Mouse (Mus musculus) neural tube, embryonic 14.5 days (tissue): ENCODE measurements around the gene Rnasek. TPM values are rescaled to one million over a fixed set of nuclear protein-coding genes. Genes with fewer than 3 reads are reported as not detected.

Source experiments
- ATAC-seq: fragments of 200-750 bp; cut with Nextera tagmentation; 2 replicates; pipeline ENCODE4 v1.8.0; 2017; ENCODE audit warnings: low read depth, mild to moderate bottlenecking, moderate TSS enrichment, moderate library complexity
- H3K27ac ChIP-seq: fragments of 300-500 bp; sonication (generic); 2 replicates; pipeline ENCODE4 v1.5.1; 2014; ENCODE audit warnings: low read depth, mild to moderate bottlenecking, control low read depth, low read length, moderate library complexity, mixed read lengths
- H3K27me3 ChIP-seq: fragments of 300-500 bp; sonication (generic); 2 replicates; pipeline ENCODE4 v1.6.1; 2014; ENCODE audit warnings: low read length; ENCODE audit not compliant: control insufficient read depth, insufficient read depth
- H3K36me3 ChIP-seq: fragments of 300-500 bp; sonication (generic); 2 replicates; pipeline ENCODE4 v1.6.1; 2014; ENCODE audit warnings: low read length, mixed read lengths; ENCODE audit not compliant: control insufficient read depth, insufficient read depth
- H3K4me1 ChIP-seq: fragments of 300-500 bp; sonication (generic); 2 replicates; pipeline ENCODE4 v1.6.1; 2014; ENCODE audit warnings: low read length; ENCODE audit not compliant: control insufficient read depth, insufficient read depth
- H3K4me2 ChIP-seq: fragments of 300-500 bp; sonication (generic); 2 replicates; pipeline ENCODE4 v1.6.1; 2014; ENCODE audit warnings: mild to moderate bottlenecking, low read depth, low read length, control low read depth
- H3K4me3 ChIP-seq: fragments of 300-500 bp; sonication (generic); 2 replicates; pipeline ENCODE4 v1.5.1; 2014; ENCODE audit warnings: low read depth, low read length, control low read depth, mixed read lengths
- H3K9ac ChIP-seq: fragments of 300-500 bp; sonication (generic); replicated peaks from 2 replicates; pipeline ENCODE4 v1.6.1; 2014; ENCODE audit warnings: low read depth, mild to moderate bottlenecking, control low read depth, low read length, mixed read lengths
- H3K9me3 ChIP-seq: fragments of 300-500 bp; sonication (generic); 2 replicates; pipeline ENCODE4 v1.6.1; 2016; ENCODE audit warnings: low read length; ENCODE audit not compliant: control insufficient read depth
- WGBS: fragments of 180-500 bp; shearing (Covaris S2); extraction: QIAGEN DNeasy Blood & Tissue Kit; methylation state at CpG from one replicate; pipeline ENCODE4 v1.1.7; 2014; 5-methylcytosine and 5-hydroxymethylcytosine counted together
- polyA plus RNA-seq: library from polyadenylated mRNA; unstranded; fragments of >200 nt; fragmentation: Nextera tagmentation; extraction: Ambion mirVana; gene quantifications from 2 replicates; pipeline ENCODE4 v1.2.1, GENCODE M21; 2014

The Rnasek gene
- polyA plus RNA-seq, 1 experiment from 2014 or later = 413 TPM

DNA sequence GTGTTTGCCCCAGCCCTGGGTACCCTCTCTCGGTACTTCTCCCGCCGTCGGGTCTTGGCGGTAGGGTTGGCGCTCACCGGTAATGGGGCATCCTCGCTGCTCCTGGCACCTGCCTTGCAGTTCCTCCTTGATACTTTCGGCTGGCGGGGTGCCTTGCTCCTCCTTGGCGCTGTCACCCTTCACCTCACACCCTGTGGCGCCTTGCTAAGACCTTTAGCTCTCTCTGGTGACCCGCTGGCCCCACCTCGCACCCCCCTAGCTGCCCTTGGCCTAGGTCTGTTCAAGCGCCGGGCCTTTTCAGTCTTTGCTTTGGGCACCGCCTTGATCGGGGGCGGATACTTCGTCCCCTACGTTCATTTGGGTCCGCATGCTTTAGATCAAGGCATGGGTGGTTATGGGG lies 24.3 kb downstream of the Rnasek start:
- Histone ChIP-seq H3K9ac (no peak overlapping the region), H3K27ac (no peak overlapping the region), H3K4me1 (peaks cover 29% of the 10 kb centered on the region), H3K27me3 (peaks cover 34% of the 10 kb centered on the region), H3K36me3 (no peaks in the 10 kb centered on the region), H3K4me3 (no peak overlapping the region), H3K9me3 (no peaks in the 10 kb centered on the region), H3K4me2 (no peak overlapping the region)
- WGBS = 11% methylated on average over 22 of the region's 22 CpGs
- no peak for ATAC-seq

- H3K9ac ChIP-seq = no peak overlapping the region
- no peak for ATAC-seq
Observed at GRCm38 (mm10) chr11:70214856-70215209, 24.8 kb downstream of the Rnasek start.

DNA sequence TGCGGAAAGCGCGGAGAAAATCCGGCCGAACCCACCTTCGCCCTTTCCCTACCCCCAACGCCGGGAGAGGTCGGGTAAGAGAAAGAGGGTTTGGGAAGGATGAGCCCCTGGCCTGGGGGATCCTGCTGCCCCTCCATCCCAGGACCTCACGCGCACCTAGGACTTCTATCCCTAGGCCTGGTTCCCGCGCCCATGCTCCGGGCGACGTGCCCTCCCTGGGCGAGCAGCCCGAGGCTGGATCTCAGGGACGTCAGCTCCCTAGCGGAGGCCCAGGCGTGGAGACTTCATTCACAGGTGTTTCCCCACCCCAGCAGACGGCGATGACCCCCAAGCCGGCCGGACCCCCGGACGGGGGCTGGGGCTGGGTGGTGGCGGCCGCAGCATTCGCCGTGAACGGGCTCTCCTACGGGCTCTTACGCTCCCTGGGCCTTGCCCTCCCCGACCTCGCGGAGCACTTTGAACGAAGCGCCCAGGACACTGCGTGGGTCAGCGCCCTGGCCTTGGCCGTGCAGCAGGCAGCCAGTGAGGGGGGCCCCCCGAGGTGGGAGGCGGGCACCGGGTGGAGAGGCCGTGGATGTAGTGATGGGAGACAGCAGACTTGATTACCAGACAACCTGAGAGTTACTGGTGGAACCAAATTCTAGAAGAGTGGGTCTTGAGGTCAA lies 25.3 kb downstream of the Rnasek start:
- Histone ChIP-seq H3K4me2 (peak overlapping the region; percentile 63), H3K36me3 (no peaks in the 10 kb centered on the region), H3K27ac (no peak overlapping the region), H3K9me3 (no peaks in the 10 kb centered on the region), H3K4me3 (peak overlapping the region; percentile 32), H3K27me3 (peaks cover 34% of the 10 kb centered on the region), H3K4me1 (peaks cover 23% of the 10 kb centered on the region), H3K9ac (peak overlapping the region; percentile 41)
- ATAC-seq = peak; percentile 68
- WGBS = under 1% methylated on average over 44 of the region's 46 CpGs

More at GRCm38 (mm10) chr11:70214856-70215209, 24.8 kb downstream of the Rnasek start:
- Histone ChIP-seq H3K9me3 (no peaks in the 10 kb centered on the region), H3K27me3 (peaks cover 34% of the 10 kb centered on the region), H3K4me2 (peak overlapping the region; percentile 63; the same call in 1 of the 2 replicates), H3K4me1 (peaks cover 26% of the 10 kb centered on the region), H3K36me3 (no peaks in the 10 kb centered on the region), H3K4me3 (peak overlapping the region; percentile 32; the same call in 1 of the 2 replicates), H3K27ac (no peak overlapping the region)
- WGBS = 4% methylated on average over 18 of the region's 18 CpGs

DNA sequence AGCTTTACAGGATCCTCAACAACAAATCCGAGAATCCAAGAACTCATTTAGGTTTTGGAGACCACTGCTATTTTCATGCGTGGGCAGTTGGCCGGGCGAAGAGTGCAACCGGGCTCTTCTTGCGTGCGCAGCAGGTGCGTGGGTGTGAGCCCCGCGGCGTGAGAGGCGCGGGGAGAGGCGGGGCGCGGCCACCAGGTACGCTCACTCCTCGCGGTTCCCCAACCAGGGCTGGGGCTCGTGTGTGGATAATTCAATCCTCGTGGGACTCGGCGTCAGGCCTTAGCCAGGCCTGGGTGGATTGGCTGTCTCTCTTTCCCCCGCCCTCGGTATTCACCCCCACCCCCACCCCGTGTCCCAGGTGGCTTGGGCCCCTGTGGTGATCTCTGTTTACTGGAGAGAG lies 25.9 kb downstream of the Rnasek start:
- H3K27ac ChIP-seq = no peak overlapping the region
- H3K4me1 ChIP-seq = peaks cover 17% of the 10 kb centered on the region
- peak overlapping the region; percentile 63 for H3K4me2 ChIP-seq
- 6% methylated on average over 26 of the region's 26 CpGs for WGBS
- peak; percentile 55; the same call in 1 of the 2 replicates for ATAC-seq
- peak overlapping the region; percentile 32 for H3K4me3 ChIP-seq
- H3K27me3 ChIP-seq = peaks cover 34% of the 10 kb centered on the region
- H3K9me3 ChIP-seq = no peaks in the 10 kb centered on the region
- H3K36me3 ChIP-seq = no peaks in the 10 kb centered on the region
- peak overlapping the region; percentile 41 for H3K9ac ChIP-seq

DNA sequence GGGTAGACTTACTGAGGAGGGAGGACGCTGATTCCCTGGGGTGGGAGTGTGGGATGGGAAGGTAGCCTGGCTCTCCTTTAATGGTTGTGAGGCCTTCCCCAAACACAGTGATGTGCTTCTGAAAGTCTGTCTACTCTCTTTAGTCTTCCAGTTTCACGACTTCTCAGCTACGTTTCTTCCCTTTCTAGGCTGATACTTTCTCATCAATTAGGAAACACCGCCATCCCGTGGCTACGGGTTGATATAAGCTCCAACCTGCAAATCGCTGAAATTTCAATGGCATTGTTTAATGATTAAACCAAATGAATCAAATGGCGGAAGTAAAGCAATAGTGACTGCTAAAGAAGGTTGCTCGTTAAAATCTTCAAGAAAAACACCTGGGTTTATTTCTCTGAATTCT lies 26.7 kb downstream of the Rnasek start:
- Histone ChIP-seq H3K27ac (no peak overlapping the region), H3K9ac (no peak overlapping the region), H3K9me3 (no peaks in the 10 kb centered on the region), H3K4me2 (no peak overlapping the region), H3K4me1 (peaks cover 12% of the 10 kb centered on the region), H3K4me3 (no peak overlapping the region), H3K36me3 (no peaks in the 10 kb centered on the region), H3K27me3 (peaks cover 34% of the 10 kb centered on the region)
- no peak for ATAC-seq
- 12% methylated on average over 9 of the region's 9 CpGs for WGBS

- 64% methylated on average over 6 of the region's 6 CpGs for WGBS
- Histone ChIP-seq H3K27ac (no peak within 1 kb of the TSS), H3K9me3 (no peaks in the 10 kb centered on the region), H3K4me2 (peak within 1 kb of the TSS; percentile 63), H3K36me3 (no peaks in the 10 kb centered on the region), H3K4me3 (peak within 1 kb of the TSS; percentile 32), H3K9ac (peak within 1 kb of the TSS; percentile 41; the same call in 1 of the 2 replicates), H3K4me1 (peaks cover 12% of the 10 kb centered on the region), H3K27me3 (peaks cover 34% of the 10 kb centered on the region)
- no peak for ATAC-seq
Observed at GRCm38 (mm10) chr11:70212423-70212822, 27.2 kb downstream of the Rnasek start, which contains the start of gene Slc16a11. Slc16a11 (plus strand) TSS chr11:70212752.

DNA sequence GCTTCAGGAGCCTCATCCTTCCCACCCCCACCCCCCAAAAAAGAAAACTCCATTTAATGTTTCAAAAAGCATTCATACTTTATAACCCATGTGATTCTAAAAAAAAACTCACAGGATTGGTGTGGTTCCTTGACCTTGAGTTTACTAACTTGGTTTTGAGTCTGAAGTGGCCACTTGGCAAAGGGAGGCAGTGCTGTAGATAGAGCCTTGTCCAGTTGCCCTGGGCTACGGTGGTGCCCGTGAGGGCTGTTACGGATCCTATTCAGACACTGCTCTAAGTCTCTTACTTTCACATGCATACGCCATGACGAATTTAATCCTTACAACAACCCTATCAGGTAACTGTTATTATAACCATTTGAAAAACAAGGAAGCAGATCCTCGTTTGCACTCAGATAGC lies 27.7 kb downstream of the Rnasek start:
- no peaks in the 10 kb centered on the region for H3K36me3 ChIP-seq
- ATAC-seq = no peak
- no peaks in the 10 kb centered on the region for H3K9me3 ChIP-seq
- no peak overlapping the region for H3K27ac ChIP-seq
- 74% methylated on average over 6 of the region's 6 CpGs for WGBS
- peaks cover 12% of the 10 kb centered on the region for H3K4me1 ChIP-seq
- H3K9ac ChIP-seq = no peak overlapping the region
- no peak overlapping the region for H3K4me3 ChIP-seq
- H3K27me3 ChIP-seq = peaks cover 33% of the 10 kb centered on the region
- no peak overlapping the region for H3K4me2 ChIP-seq

DNA sequence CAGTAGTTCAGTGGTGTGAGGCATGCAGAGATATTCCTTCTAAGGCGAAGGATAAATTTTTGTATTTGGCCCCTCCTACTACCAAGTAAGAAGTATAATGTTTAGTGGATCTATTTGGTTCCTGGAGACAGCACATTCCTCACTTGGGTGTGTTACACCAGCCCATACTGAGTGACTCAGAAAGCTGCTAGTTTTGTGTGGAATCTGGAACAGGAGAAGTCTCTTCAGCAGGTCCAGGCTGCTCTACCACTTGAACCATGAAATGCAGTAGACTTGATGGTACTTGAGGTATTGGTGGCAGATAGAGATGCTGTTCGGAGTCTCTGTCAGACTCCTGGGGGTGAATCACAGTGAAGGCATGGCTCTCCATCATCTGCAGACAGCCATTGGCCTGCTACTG lies 29.0 kb downstream of the Rnasek start:
- no peak for ATAC-seq
- peaks cover 20% of the 10 kb centered on the region for H3K27me3 ChIP-seq
- 87% methylated on average over 2 of the region's 2 CpGs for WGBS

GRCm38 (mm10) chr11:70208778-70209388 lies 30.8 kb downstream of the Rnasek start:
- H3K27me3 ChIP-seq = peaks cover 7% of the 10 kb centered on the region
- no peak for ATAC-seq
- no peak overlapping the region for H3K4me2 ChIP-seq
- no peaks in the 10 kb centered on the region for H3K36me3 ChIP-seq
- H3K9me3 ChIP-seq = no peaks in the 10 kb centered on the region
- WGBS = 79% methylated on average over 5 of the region's 5 CpGs
- no peak overlapping the region for H3K9ac ChIP-seq
- no peak overlapping the region for H3K27ac ChIP-seq
- H3K4me1 ChIP-seq = peaks cover 5% of the 10 kb centered on the region; the same call in 1 of the 2 replicates
- no peak overlapping the region for H3K4me3 ChIP-seq

More for the DNA sequence above, 29.0 kb downstream of the Rnasek start:
- H3K4me1 ChIP-seq = peaks cover 12% of the 10 kb centered on the region
- no peak overlapping the region for H3K4me2 ChIP-seq
- H3K4me3 ChIP-seq = no peak overlapping the region
- H3K27ac ChIP-seq = no peak overlapping the region
- no peaks in the 10 kb centered on the region for H3K9me3 ChIP-seq
- H3K36me3 ChIP-seq = no peaks in the 10 kb centered on the region
- H3K9ac ChIP-seq = no peak overlapping the region
